Mouse (Mus musculus) midbrain, postnatal 0 days (tissue): Measurements from ENCODE around the gene Art2b. TPM values are rescaled to one million over a fixed set of nuclear protein-coding genes. Genes with fewer than 3 reads are reported as not detected.

Experiments used
- ATAC-seq: fragments of 200-750 bp; cut with Nextera tagmentation; 2 replicates; pipeline ENCODE4 v1.8.0; 2017; ENCODE audit warnings: moderate number of reproducible peaks, mild to moderate bottlenecking, moderate TSS enrichment, moderate library complexity; ENCODE audit not compliant: low FRiP score
- DNase-seq: peaks from one replicate; pipeline ENCODE4 v3.0.0-alpha.2; 2015; ENCODE audit warnings: low spot score
- H3K27ac ChIP-seq: fragments of 300-500 bp; sonication (generic); 2 replicates; pipeline ENCODE4 v1.5.1; 2014; ENCODE audit warnings: low read depth, mild to moderate bottlenecking, low read length, mixed read lengths
- H3K27me3 ChIP-seq: fragments of 300-500 bp; sonication (generic); 2 replicates; pipeline ENCODE4 v1.6.1; 2014; ENCODE audit warnings: low read length, control low read depth, mixed read lengths; ENCODE audit not compliant: insufficient read depth
- H3K36me3 ChIP-seq: fragments of 300-500 bp; sonication (generic); 2 replicates; pipeline ENCODE4 v1.6.1; 2014; ENCODE audit warnings: low read length, control low read depth, mixed read lengths; ENCODE audit not compliant: insufficient read depth
- H3K4me1 ChIP-seq: fragments of 300-500 bp; sonication (generic); 2 replicates; pipeline ENCODE4 v1.6.1; 2014; ENCODE audit warnings: mild to moderate bottlenecking, control low read depth, antibody characterized with exemption, low read length, mixed read lengths; ENCODE audit not compliant: insufficient read depth
- H3K4me2 ChIP-seq: fragments of 300-500 bp; sonication (generic); 2 replicates; pipeline ENCODE4 v1.6.1; 2014; ENCODE audit warnings: low read depth, mild to moderate bottlenecking, low read length, mixed read lengths; ENCODE audit not compliant: poor library complexity, severe bottlenecking
- H3K4me3 ChIP-seq: fragments of 300-500 bp; sonication (generic); 2 replicates; pipeline ENCODE4 v1.5.1; 2014; ENCODE audit warnings: low read depth, mild to moderate bottlenecking, low read length, moderate library complexity
- H3K9ac ChIP-seq: fragments of 300-500 bp; sonication (generic); replicated peaks from 2 replicates; pipeline ENCODE4 v1.6.1; 2014; ENCODE audit warnings: mild to moderate bottlenecking, low read length, moderate library complexity, mixed read lengths; ENCODE audit not compliant: poor library complexity, severe bottlenecking
- H3K9me3 ChIP-seq: fragments of 300-500 bp; sonication (generic); 2 replicates; pipeline ENCODE4 v1.6.1; 2016; ENCODE audit warnings: low read length, control low read depth
- CTCF ChIP-seq: IDR thresholded peaks from 2 replicates; pipeline ENCODE4 v1.5.1; 2016; ENCODE audit warnings: antibody characterized with exemption, mild to moderate bottlenecking
- WGBS: fragments of 180-500 bp; shearing (Covaris S2); extraction: QIAGEN DNeasy Blood & Tissue Kit; methylation state at CpG from one replicate; pipeline ENCODE4 v1.1.7; 2014; 5-methylcytosine and 5-hydroxymethylcytosine counted together
- polyA plus RNA-seq: library from polyadenylated mRNA; unstranded; fragments of >200 nt; fragmentation: Nextera tagmentation; extraction: Ambion mirVana; gene quantifications from 2 replicates; pipeline ENCODE4 v1.2.1, GENCODE M21; 2015
- total RNA-seq: library from RNA; depleted of rRNA; stranded (reverse); fragments of >200 nt; gene quantifications from 2 replicates; pipeline ENCODE4 v1.2.3, GENCODE M21; 2014

The Art2b gene
- total and polyA plus RNA-seq, 2 experiments from 2014 or later: not detected

DNA sequence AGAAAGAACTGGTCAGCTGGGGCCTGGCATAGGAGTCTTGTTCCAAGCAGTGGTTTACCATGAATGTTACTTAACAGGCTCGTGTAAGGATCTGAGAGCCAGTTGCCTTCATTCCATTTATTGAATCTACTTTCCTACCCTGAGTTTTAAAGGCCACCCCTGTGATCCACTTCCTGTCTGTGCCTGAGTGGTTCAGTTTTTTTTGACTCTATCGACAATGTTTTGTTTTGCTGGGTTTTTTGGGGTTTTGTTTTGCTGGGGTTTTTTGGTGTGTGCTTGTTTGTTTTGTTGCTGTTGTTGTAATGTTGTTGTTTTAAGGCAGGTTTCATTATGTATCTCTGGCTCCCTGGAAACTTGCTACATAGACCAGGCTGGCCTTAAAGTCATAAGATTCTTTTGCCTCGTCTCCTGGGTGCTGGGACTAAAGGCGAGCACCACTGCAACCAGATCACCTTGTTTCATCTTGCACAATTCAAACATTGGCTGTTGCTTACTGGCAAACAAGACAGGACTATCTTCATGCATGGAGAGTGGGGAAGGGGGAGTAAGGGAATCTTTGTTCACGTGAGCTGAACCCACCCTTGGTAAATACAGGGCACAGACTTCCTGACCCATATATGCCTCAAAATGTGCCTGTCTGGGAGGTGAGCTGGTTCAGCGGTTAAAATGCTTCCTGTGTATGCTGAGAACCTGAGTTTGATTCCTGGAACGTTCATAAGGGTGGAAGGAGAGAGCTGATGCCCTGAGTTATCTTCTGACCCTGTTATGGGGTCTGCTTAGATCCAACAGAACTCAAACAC lies 34.5 kb downstream of the Art2b start:
- WGBS: 72% methylated on average over 7 of the region's 7 CpGs
- Histone ChIP-seq H3K4me3 (no peak overlapping the region), H3K4me1 (no peaks in the 10 kb centered on the region), H3K9me3 (no peaks in the 10 kb centered on the region), H3K9ac (no peak overlapping the region), H3K36me3 (no peaks in the 10 kb centered on the region), H3K4me2 (no peak overlapping the region), H3K27me3 (no peaks in the 10 kb centered on the region), H3K27ac (no peak overlapping the region)
- ATAC-seq (no peak), DNase-seq (no peak)
- TF ChIP-seq CTCF: no peak

DNA sequence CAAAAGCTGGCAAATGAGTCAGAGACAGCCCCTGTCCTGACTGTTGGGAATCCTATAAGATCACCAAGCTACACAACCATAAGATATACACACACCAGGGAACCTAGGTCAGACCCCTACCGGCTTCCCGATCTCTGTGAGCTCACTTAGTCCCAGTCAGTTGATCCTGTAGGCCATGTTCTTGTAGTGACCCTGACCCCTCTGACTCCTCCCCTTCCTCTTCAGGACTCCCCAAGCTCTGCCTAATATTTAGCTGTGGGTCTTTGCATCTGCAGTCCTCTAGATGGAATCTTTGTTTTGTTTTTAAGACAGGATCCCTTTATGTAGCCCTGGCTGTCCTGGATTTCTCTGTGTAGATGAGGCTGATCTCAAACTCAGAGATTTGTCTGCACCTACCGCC lies 36.1 kb downstream of the Art2b start:
- Histone ChIP-seq H3K36me3 (no peaks in the 10 kb centered on the region), H3K4me2 (no peak overlapping the region), H3K9me3 (no peaks in the 10 kb centered on the region), H3K4me1 (no peaks in the 10 kb centered on the region), H3K27me3 (no peaks in the 10 kb centered on the region), H3K9ac (no peak overlapping the region), H3K4me3 (no peak overlapping the region), H3K27ac (no peak overlapping the region)
- DNase-seq (no peak), ATAC-seq (no peak)
- WGBS: 71% methylated on average over 3 of the region's 3 CpGs
- no peak for TF ChIP-seq CTCF

DNA sequence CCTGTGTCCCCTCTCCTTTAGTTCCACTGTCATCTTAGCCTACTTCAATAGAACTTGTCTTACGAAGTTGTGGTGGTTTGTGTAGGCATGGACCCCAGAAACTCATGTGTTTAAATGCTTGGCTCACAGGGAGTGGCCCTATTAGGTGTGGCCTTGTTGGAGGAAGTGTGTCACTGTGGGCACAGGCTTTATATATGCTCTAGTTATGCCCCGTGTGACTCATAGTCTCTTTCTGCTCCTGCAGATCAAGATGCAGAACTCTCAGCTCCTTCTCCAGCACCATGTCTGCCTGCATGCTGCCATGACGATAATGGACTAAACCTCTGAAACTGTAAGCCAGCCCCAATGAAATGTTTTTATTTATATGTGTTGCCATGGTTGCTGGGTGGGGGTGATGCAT lies 37.7 kb downstream of the Art2b start:
- DNase-seq (no peak), ATAC-seq (no peak)
- no peaks in the 10 kb centered on the region for H3K4me1 ChIP-seq
- H3K36me3 ChIP-seq: no peaks in the 10 kb centered on the region
- no peak overlapping the region for H3K9ac ChIP-seq
- WGBS: 81% methylated on average over 3 of the region's 3 CpGs
- no peaks in the 10 kb centered on the region for H3K27me3 ChIP-seq
- H3K9me3 ChIP-seq: no peaks in the 10 kb centered on the region
- no peak overlapping the region for H3K27ac ChIP-seq
- TF ChIP-seq CTCF: no peak
- H3K4me2 ChIP-seq: no peak overlapping the region
- H3K4me3 ChIP-seq: no peak overlapping the region

DNA sequence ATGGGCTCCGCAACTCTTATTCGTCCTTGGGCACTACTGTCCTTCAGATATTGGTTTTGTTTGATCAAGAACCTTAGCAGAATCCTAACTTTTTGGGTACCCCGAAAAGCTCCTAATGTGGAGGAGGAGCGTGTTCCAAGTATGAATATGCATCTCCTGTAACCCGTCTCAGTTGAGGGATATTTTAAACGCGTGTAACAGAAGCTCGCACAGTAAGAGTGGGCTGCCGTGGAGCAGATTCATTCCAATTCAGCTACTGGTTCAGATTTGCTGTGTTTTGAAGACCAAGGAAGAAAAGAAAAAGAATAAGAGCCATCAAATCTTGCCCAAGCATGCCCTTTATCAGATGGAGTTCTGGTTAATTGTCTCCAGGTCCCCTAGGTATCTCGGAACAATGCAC lies 43.7 kb downstream of the Art2b start:
- H3K36me3 ChIP-seq: no peaks in the 10 kb centered on the region

DNA sequence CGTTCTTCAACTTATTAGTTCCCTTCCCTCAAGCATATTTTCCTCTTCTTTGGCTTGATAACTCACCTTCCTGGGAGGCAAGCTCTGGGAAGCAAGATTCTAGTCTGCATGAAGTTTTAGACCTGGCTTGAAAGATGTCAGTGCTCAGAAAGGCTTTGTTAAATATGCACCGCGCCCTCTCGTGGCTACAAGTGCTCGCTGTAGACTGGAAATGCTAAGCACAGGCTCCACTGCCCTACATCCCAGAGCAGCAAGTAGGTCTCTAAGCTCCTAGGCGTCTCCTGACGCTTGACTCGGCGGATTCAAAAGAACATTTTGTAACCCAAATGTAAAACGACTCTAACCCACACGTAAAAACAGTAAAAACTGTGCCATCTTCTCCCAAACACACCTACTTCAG lies 44.3 kb downstream of the Art2b start:
- H3K9ac ChIP-seq: no peak overlapping the region
- H3K36me3 ChIP-seq: no peaks in the 10 kb centered on the region
- no peak overlapping the region for H3K4me2 ChIP-seq
- TF ChIP-seq CTCF: peak; percentile 89
- no peaks in the 10 kb centered on the region for H3K9me3 ChIP-seq
- DNase-seq (peak; percentile 92), ATAC-seq (no peak)
- no peaks in the 10 kb centered on the region for H3K27me3 ChIP-seq
- 2% methylated on average over 11 of the region's 11 CpGs for WGBS
- no peaks in the 10 kb centered on the region; the same call in 1 of the 2 replicates for H3K4me1 ChIP-seq
- H3K27ac ChIP-seq: no peak overlapping the region
- H3K4me3 ChIP-seq: no peak overlapping the region

More for the DNA sequence above, 43.7 kb downstream of the Art2b start:
- Histone ChIP-seq H3K9ac (no peak overlapping the region), H3K4me3 (no peak overlapping the region), H3K27me3 (no peaks in the 10 kb centered on the region), H3K4me1 (no peaks in the 10 kb centered on the region; the same call in 1 of the 2 replicates), H3K9me3 (no peaks in the 10 kb centered on the region), H3K4me2 (no peak overlapping the region), H3K27ac (no peak overlapping the region)
- ATAC-seq (no peak), DNase-seq (no peak)
- WGBS: 68% methylated on average over 10 of the region's 10 CpGs
- no peak for TF ChIP-seq CTCF

DNA sequence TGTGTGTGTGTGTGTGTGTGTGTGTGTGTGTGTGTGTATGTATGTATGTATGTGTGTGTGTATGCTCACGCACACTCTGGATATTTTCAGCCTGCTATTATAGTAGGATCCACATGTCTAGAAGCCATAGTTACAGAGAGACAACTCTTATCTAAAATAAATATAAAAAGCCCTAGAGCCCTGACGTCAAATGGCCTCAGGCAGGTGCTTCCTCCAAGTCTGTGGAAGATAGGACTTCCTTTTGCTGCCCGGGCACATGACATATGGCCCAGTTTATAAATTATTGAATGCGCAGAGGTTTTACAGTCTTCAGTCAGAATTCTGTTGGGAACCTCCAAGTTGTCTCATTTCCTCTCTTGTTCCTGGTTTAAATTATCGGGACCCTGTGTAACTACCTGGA lies 44.7 kb downstream of the Art2b start:
- Histone ChIP-seq H3K9ac (no peak overlapping the region), H3K27ac (no peak overlapping the region), H3K4me1 (no peaks in the 10 kb centered on the region; the same call in 1 of the 2 replicates), H3K27me3 (no peaks in the 10 kb centered on the region), H3K4me2 (no peak overlapping the region), H3K36me3 (no peaks in the 10 kb centered on the region), H3K9me3 (no peaks in the 10 kb centered on the region), H3K4me3 (no peak overlapping the region)
- DNase-seq (no peak), ATAC-seq (no peak)
- WGBS: 73% methylated on average over 5 of the region's 5 CpGs
- TF ChIP-seq CTCF: no peak
